9 mouse cellular contexts compared by ENCODE assay signal in genomic region chr14:120868494-120868893, GRCm38 (mm10). TPM values are rescaled to one million over a fixed set of nuclear protein-coding genes. Genes with fewer than 3 reads are reported as not detected.
DNase-seq lines count a peak whose midpoint lies in the region; ATAC-seq lines count a peak whose summit lies in the region.
"Had no signal": no experiment of that assay in that cellular context is flagged by ENCODE, and none has a peak within 500 bp of the region (broad histone marks: within the 10 kb centered on the region; RNA-seq: fewer than 3 reads in every experiment).

No protein-coding gene starts in this region.

- H3K27me3 ChIP-seq in heart, embryonic 12.5 days (replicated peaks): no peaks in the 10 kb centered on the region

- ATAC-seq in heart, embryonic 12.5 days (ENCODE audit: insufficient number of reproducible peaks, low FRiP score): no peak
- ATAC-seq in erythroblast, adult 5-6 weeks (replicated peaks; ENCODE audit: low FRiP score, poor library complexity, severe bottlenecking): no peak
- ATAC-seq in erythroid progenitor cell, adult 5-6 weeks (replicated peaks; ENCODE audit: low FRiP score, poor library complexity, severe bottlenecking): no peak

- H3K36me3 ChIP-seq in heart, embryonic 12.5 days: no peaks in the 10 kb centered on the region
- H3K36me3 ChIP-seq: G1E had no signal

- no peak overlapping the region; the same call in 1 of the 2 replicates for H3K9ac ChIP-seq in heart, embryonic 12.5 days

- peaks cover 5% of the 10 kb centered on the region; the same call in 1 of the 2 replicates for H3K9me3 ChIP-seq in heart, embryonic 12.5 days (replicated peaks)

- peaks cover 3% of the 10 kb centered on the region; the same call in 1 of the 2 replicates for H3K4me1 ChIP-seq in heart, embryonic 12.5 days (replicated peaks)

- H3K4me2 ChIP-seq in heart, embryonic 12.5 days: no peak overlapping the region

- WGBS in heart, embryonic 12.5 days: 69% methylated on average over 8 of the region's 8 CpGs

- DNase-seq in heart, adult 18-20 months: peak; percentile 66 to 71
- DNase-seq in urinary bladder, postnatal 14 days (ENCODE audit: low spot score): peak; percentile 54
- DNase-seq in urinary bladder, postnatal 10 days (ENCODE audit: low spot score): no peak
- DNase-seq in heart, postnatal 4 days: peak; percentile 80
- DNase-seq in yolk sac, embryonic 10.5 days (ENCODE audit: low spot score): no peak

- no peak overlapping the region for H3K27ac ChIP-seq in heart, embryonic 12.5 days (ENCODE audit: poor library complexity, severe bottlenecking)

- no peak overlapping the region for H3K4me3 ChIP-seq in heart, embryonic 12.5 days

RNA-seq across cellular contexts. Expression of gene Ipo5, which starts 42.5 kb away (rescaled TPM):
- total RNA-seq in heart, adult 18-20 months (2021): 100 to 1,000 TPM; 114 to 118 TPM
- 98.8 and 103 TPM in 2 replicates for polyA plus RNA-seq in heart, embryonic 12.5 days (2016; fragmentation: Nextera tagmentation; extraction: Ambion mirVana)
- 100 to 1,000 TPM; 129 to 131 TPM for total RNA-seq in heart, postnatal 4 days (2021)
- 27.8 and 31.3 TPM in 2 replicates for total RNA-seq in erythroblast, adult 5-6 weeks (2015; ENCODE audit: low replicate concordance)
- total RNA-seq in erythroblast, adult 5-6 weeks (2017; ENCODE audit: low replicate concordance): 28.0 and 41.3 TPM in 2 replicates
- 38.1 and 38.2 TPM in 2 replicates for total RNA-seq in erythroid progenitor cell, adult 5-6 weeks (2015; ENCODE audit: low replicate concordance)
- total RNA-seq in erythroid progenitor cell, adult 5-6 weeks (2017; ENCODE audit: low replicate concordance): 43.8 and 46.9 TPM in 2 replicates

Comparison
In these comparisons a context has a peak if more than half of its experiments do, and no peak if none do; other contexts are left out.
1. DNase-seq: peak in heart, adult 18-20 months (2 of 2), urinary bladder, postnatal 14 days (single experiment) and heart, postnatal 4 days (single experiment); none in urinary bladder, postnatal 10 days (single experiment) and yolk sac, embryonic 10.5 days (single experiment).